Mouse (Mus musculus) heart, adult 11 months (tissue): ENCODE data around the gene Ptpn7.
"Not testable (repeated sequence)": the region's sequence is repeated elsewhere in the genome, so short reads cannot be mapped to it uniquely, and the experiment has no call there.

ENCODE experiments used
- DNase-seq: peaks from one replicate; pipeline ENCODE4 v3.0.0; 2022

Ptpn7 gene

GRCm38 (mm10) chr1:135159556-135160123 is 27.1 kb downstream of the Ptpn7 start:
- no peak for DNase-seq

- DNase-seq, result no peak
Measured at GRCm38 (mm10) chr1:135160411-135161050, 28.0 kb downstream of the Ptpn7 start.

- DNase-seq, result no peak
Measured at GRCm38 (mm10) chr1:135162720-135163119, 30.2 kb downstream of the Ptpn7 start.

GRCm38 (mm10) chr1:135167435-135167834 is 34.9 kb downstream of the Ptpn7 start, which contains the start of gene Gpr37l1:
Gene Gpr37l1 (minus strand): TSS chr1:135167681.
- DNase-seq, result peak; percentile 87

GRCm38 (mm10) chr1:135168453-135169200 is 36.1 kb downstream of the Ptpn7 start:
- DNase-seq, result no peak

GRCm38 (mm10) chr1:135169556-135170224 is 37.2 kb downstream of the Ptpn7 start:
- DNase-seq, result peak; percentile 93

DNA sequence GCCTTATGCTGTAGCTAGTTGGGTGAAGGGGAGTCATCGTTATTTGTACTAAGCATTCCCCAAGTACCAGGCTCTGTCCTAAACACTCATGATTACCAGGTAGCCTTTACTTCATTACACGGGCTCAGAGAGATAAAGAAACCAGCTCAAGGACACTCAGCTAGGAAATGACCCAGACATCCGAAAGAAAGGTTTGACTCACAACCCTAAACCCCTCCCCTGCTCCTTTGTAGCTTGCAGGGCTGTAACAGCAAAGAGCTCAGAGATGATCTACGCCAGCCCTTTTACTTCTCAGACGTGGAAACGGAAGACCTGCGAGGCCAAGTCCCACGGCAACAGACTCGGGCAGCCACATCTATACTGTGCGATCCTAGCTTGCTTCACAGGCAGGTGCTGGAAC is 37.8 kb downstream of the Ptpn7 start:
- DNase-seq, result no peak

- no peak for DNase-seq
Measured at GRCm38 (mm10) chr1:135171202-135171601, 38.7 kb downstream of the Ptpn7 start.

- peak; percentile 93 for DNase-seq
Measured at GRCm38 (mm10) chr1:135171984-135172383, 39.5 kb downstream of the Ptpn7 start.

DNA sequence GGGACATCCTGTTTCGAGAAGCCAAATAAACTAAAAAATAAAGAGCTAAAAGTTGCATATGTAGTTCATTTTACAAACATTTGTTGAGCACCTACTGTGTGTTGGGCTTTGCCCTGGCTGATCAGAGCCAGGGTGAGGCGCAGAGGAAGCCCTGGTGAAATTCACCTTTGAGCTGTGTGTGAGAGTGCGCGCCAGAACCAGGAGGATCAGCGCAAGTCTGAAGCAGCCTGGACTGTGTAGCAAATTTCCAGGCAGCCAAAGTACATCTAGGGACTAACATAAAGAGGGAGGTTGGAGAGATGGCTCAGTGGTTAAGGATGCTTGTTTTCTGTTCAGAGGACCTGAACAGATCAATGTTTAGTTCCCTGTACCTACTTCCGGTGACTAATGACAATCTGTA is 40.8 kb downstream of the Ptpn7 start:
- DNase-seq, result no peak

DNA sequence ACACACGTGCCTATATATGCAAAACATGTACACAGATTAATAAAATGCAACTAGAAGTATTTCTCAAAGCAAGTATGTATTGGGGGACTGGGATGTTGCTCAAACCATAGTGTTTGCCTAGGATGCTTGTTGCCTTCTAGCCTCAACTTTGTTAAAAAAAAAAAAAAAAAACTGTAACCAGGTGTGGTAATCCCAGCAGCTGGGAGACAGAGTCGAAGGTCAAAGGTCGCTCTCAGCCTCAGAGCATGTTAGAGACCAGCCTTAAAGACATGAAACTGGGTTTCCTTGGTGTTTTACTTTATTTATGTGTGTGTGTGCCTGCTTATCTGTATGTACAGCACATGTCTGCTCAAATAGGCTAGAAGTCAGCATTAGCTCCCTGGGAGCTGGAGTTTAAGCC is 42.7 kb downstream of the Ptpn7 start:
- no peak for DNase-seq

GRCm38 (mm10) chr1:135177724-135178123 is 45.2 kb downstream of the Ptpn7 start:
- no peak for DNase-seq

GRCm38 (mm10) chr1:135178863-135179262 is 46.4 kb downstream of the Ptpn7 start:
- no peak for DNase-seq

DNA sequence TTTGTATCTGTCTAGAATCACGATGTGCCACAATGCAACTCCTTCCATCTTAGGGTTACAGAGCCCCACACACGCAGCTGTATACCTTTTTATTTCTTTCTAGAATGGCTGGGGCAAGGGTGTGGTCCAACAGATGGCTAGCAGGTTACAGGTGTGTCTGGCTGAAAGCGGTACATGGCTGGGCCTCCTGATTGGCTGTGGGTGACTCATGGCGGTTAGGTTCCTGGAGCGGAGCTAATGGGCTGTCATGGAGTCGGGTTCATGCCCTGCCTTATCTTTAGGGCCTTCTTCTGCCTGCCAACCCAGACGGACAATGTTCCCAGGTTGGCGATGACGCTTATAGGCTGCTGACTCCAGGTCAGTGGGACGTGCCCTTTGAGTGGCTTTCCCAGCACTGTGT is 48.3 kb downstream of the Ptpn7 start:
- no peak for DNase-seq

DNA sequence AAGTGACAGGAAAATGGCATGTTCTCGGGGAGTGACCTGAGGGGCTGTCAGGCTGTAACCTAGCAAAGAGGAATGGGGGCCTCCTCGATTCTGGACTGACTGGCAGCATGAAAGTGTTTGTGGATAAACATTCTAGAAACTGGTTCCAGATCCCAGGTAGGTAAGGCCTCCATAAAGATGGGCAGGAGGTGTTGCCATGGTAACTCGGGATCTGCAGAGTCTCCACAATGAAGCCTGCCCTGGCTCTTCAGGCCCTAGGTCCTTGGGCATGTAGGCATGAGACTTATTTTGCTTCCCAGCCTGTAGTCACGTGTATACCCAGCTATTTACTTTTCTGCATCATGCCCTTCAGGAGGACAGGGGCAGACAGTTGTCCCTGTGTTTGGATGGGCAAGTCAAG is 48.8 kb downstream of the Ptpn7 start:
- no peak for DNase-seq

DNA sequence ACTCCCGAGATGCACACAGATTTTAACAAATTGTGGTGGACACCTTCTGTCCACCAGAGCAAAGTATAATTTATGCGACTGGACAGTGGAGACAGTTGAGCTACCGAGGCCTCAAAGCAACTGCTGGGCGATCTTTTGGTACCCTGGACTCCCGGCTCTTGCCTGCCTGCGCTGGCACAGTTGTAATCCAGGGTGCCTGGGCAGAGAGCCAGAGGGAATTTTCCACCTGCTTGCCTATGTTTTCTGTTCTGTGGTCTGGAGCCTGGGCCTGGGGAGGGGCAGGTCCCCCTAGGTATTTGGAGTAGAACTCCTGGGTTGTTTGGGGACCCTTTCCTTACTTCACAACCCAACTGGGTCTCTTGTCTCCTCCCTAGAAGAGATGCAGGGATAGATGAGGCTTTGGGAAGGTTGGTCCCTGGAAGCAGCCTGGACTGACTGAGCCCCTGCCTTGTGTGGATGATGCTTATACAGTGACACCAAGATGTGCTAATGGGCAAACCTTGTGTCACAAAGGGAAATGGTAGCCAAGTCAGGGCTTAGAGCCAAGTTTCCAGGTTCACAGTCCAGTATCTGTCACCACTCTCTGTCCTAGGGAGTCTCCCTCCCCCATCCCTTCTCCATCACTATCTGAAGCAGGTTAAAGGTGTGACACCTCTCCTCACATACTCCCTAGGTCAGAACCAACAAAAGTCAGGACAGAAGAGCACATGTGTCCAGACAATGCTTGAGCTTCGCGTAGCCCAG is 49.6 kb downstream of the Ptpn7 start:
- DNase-seq, result no peak

DNA sequence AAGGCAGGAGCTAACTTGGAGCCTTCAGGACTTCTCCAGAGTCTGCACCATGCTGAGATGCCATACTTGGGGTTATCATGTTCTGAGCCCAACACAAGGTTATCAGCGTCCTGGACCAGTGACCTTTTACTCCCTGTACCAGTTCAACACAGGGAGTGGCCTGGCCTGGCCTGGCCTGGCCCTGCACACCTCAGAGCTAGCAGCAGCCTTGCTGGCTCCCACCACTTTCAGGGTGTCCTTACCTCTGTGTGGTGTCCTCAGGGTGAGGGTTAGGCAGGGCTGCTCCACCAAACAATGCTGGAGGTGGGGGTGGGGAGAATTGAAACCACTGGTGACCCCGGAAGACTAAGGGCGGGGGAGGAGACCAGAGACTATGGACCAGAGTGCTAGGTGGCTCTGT is 50.5 kb downstream of the Ptpn7 start:
- no peak for DNase-seq

- DNase-seq, result no peak
Measured at GRCm38 (mm10) chr1:135183448-135183847, 50.9 kb downstream of the Ptpn7 start.

DNA sequence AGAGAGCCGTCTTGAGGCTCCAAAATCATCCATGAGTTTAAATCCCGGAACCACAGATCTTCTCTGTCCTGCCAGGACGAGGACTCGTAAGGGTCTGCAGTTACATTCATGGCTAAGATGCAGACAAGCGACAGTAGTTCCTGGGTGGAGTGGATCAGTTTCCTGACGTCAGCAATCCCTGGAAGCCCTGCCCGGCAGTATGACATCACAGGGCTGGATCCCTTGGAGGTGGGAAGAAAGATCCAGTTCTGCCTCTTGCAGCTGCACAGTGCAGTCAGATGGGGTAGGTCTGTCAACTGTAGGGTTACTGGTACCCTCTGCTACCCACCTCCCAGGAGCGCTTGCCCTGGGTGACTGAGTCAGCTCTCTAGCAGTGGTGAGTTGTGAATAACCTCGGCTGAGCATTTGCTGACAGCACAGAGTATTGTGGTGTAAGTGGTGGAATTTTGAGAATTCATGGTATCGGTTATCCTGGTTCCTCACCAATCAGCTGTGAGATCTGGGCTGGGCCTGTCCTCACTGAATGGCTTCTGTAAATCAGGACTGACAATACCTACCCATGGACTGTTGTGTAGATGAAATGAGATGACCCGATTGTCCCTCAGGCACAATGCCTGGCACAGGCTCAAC is 51.6 kb downstream of the Ptpn7 start:
- peak; percentile 84 for DNase-seq

DNA sequence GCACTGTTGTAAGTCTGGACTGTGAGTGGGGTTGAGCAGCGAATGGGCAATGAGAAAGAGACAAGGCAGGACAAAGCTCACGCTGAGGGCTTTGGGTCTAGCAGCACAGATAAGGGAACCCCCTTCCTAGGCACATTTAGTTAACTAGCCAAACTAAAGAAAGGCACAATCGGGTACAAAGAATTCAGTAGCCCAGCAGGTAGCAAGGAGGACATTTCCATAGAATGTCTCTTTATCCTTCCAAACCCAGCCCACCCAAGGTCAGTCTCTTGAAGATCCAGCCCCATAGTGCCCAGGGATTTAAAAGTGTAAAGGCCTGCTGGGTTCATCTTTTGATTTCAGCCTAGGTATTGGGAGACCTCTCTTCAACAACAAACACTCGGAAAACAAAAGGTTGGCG is 53.4 kb downstream of the Ptpn7 start:
- DNase-seq, result no peak

- no peak for DNase-seq
Measured at GRCm38 (mm10) chr1:135186427-135186826, 53.9 kb downstream of the Ptpn7 start.

DNA sequence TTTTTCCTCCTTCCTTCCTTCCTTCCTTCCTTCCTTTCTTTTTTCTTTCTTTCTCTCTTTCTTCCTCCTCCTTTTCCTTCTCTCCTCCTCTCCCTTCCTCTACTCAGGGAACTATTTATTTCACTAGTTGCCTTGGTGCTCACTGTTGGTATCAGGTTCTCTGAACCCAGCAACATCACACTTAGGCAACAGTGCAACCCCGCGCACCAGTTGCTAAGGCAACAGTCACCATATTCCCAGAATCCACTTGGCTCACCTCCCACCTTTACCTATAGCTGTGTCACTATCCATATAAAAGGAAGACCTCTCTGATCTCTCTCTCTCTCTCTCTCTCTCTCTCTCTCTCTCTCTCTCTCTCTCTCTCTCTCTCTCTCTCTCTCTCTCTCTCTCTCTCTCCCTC is 54.5 kb downstream of the Ptpn7 start:
- not testable (repeated sequence) for DNase-seq
